Mouse (Mus musculus) spleen, adult 2 months (tissue): Measurements from ENCODE around the gene Timm50.

Experiments used
- CTCF ChIP-seq: fragments of 200-500 bp; IDR thresholded peaks from 2 replicates; pipeline ENCODE4 v1.5.1; 2011; ENCODE audit warnings: mild to moderate bottlenecking, inconsistent platforms; ENCODE audit not compliant: insufficient read depth, insufficient read length, insufficient replicate concordance; ENCODE audit errors: extremely low read depth
- POLR2A ChIP-seq: fragments of 200-500 bp; IDR thresholded peaks from 2 replicates; pipeline ENCODE4 v1.6.1; 2011; ENCODE audit warnings: low read depth, low read length, inconsistent platforms

GRCm38 (mm10) chr7:28351676-28352191 lies 39.9 kb upstream of the Timm50 start:
- TF ChIP-seq CTCF (no peak), POLR2A (no peak)
